Mouse (Mus musculus) T-helper 1 cell (primary cell): Measurements from ENCODE around the gene Dirc2.

Experiments used
- in situ Hi-C: fragments of 300-600 bp; cut with MboI, MseI; formaldehyde crosslinking; loops from one replicate; pipeline ENCODE4 v1.15.1; 2025; ENCODE audit warnings: high pct_unique_total_duplicates

Gene Dirc2

GRCm38 (mm10) chr16:35740357-35740756 is 28.8 kb downstream of the Dirc2 start:
- in situ Hi-C loops: no loop called here

DNA sequence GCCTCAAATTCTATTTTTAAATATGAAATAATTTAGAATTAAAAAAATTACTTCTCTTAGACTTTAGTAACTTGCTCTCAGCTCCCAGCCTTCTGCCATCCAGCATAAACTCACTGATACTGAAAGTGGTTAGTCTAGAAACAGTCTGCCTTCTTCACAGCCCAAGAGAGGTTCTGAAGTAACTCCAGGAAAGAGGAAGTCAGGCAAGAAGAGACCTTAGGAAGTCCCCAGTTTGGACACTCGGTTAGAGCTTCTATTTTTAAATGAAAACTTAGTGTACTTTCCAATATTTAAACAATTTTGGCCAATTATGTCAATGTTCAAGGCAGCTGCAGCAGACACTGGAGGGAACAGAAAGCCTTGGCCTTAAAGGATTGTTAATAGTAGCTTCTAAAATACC is 29.6 kb downstream of the Dirc2 start:
- in situ Hi-C loops: no loop called here

DNA sequence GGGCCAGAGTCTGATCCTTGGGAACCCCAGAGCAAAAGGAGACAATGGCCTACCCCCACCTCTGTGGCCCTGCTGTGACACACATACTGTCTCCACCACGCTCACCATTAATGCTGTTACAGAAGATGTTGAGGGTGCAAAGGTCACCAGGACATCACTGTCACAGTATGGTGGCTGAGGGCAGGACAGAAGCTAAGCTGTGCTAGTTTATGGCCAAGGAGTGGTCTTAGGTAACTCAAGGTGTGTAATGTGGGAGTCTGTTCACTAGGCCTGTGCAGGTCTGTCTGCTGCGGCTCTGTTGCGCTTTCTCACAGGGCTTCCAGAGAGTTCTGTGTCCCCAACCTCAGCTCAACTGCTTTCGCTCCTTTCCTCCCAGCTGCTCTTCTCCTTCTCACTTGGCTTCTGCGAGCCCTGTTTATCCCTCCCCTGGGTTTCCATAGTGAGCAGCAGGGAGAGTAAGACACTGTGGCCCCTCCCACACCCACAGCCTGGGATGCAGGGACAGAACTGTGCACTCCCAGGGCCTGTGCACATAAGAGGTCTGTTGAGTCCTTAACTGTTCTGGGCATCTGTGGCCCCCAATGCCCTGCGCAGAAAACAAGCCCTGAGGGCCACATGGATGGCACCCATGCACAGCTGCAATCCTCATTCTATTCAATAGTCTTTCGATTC is 30.9 kb downstream of the Dirc2 start:
- in situ Hi-C loops: no loop called here

GRCm38 (mm10) chr16:35734038-35734437 is 35.1 kb downstream of the Dirc2 start:
- in situ Hi-C loops: no loop called here

DNA sequence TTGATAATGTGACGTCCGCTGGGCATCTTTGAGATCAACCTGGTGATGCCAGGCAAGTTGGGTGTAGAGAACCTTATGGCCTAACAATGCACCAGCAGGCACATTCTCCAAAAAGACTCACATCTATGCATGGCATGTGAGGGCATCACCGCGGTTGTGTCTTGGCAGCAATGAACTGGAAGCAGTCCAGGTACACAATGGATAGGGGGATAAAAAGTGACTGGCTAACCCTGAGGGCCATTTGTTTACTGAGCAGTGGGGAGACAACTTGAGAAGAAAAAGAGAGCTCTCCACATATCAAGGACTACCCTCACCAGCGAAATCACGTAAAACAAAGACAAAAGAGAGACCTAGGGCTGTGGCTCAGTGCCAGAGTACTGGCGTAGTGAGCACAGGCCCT is 37.1 kb downstream of the Dirc2 start:
- in situ Hi-C loops: no loop called here

DNA sequence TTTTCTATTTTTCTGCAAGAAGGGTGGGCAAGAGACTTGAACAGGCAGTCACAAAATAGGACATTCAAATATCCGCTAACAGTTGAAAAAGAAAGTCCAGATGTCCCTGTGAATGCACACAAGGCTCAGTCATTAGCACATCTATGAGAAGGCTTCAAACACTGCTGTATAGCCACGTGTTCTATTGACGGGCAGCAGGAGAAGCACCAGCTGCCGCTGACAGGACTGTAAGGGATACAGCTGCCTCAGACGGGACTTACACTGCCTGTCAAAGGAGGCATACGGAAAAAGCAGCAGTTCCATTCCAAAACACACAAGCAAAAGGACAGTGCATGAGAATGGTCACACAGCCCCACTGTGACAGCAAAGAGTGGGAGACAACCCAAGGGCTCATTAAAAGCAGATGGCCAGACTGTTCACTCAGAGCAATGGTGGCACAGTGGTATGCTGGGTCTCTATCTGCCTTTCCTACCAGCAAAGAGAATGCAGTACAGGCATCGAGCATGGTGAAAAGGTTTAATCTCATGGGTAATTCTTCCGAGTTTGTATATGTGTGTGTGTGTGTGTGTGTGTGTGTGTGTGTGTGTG is 39.9 kb downstream of the Dirc2 start:
- in situ Hi-C loops: loop anchor here (5.0 kb wide), 1 partner anchor 88 kb away; no protein-coding TSS in a partner anchor

GRCm38 (mm10) chr16:35726601-35727000 is 42.6 kb downstream of the Dirc2 start:
- in situ Hi-C loops: loop anchor here (5.0 kb wide), 1 partner anchor 91 kb away; no protein-coding TSS in a partner anchor

- in situ Hi-C loops: no loop called here
Observed at GRCm38 (mm10) chr16:35724561-35724960, 44.6 kb downstream of the Dirc2 start.

GRCm38 (mm10) chr16:35717761-35718160 is 51.4 kb downstream of the Dirc2 start:
- in situ Hi-C loops: no loop called here

- in situ Hi-C loops: no loop called here
Observed at GRCm38 (mm10) chr16:35716257-35716656, 52.9 kb downstream of the Dirc2 start.

DNA sequence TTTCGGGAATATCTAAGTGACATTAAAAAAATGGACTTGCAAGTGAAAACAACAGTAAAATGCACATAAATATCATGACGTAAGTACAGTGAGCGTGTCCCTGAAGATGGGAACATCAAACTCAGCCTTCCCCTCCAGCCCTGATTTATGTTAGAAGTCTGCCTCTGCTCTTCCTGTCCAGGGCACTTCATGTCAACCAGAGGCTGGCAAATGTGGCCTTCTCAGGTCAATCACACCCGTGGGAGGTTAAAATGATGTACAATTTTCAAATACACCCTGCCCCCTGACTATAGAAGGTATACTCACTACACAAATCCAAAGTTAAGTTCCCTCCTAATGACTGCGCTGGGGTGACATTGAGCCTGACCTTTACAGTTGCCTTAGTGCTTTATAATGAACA is 53.4 kb downstream of the Dirc2 start:
- in situ Hi-C loops: no loop called here

DNA sequence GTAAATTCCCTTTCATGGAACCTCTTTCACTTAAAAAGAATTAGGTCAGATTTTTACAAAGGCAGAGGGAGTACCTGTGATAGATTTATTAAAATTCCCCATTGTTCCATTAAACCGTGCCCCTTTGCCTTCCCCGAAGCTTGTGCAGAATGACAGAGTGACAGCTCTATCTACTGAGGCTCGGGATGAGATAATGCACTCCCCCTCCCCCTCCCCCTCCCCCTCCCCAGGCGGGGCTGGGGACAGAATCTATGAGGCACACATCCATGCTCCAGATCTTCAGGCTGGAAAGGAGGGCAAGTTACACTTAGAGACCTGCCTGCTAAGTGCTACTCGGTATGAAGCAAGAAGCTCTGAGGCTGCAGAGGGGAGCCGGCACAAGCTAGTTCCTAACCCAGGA is 53.8 kb downstream of the Dirc2 start:
- in situ Hi-C loops: no loop called here

- in situ Hi-C loops: no loop called here
Observed at GRCm38 (mm10) chr16:35714689-35715088, 54.5 kb downstream of the Dirc2 start.

GRCm38 (mm10) chr16:35713606-35714005 is 55.5 kb downstream of the Dirc2 start:
- in situ Hi-C loops: no loop called here

DNA sequence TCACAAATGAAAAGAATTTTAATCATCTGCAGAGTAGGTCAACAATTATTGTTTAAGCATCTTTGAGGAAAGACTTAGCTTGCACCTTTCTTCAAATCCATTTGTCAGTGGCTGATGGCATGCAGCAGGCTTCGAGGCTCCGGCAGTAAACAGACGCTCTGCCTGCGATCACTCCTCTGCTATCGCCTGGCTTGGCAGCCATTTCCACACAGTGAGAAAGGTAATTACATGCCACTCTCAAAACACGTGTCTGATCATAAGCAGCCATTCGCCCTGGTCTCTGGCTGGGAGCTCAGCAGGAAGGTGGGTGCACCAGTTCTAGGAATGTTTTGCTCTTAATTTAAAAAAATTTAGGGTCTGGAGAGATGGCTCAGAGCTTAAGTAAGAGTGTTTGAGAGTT is 58.2 kb downstream of the Dirc2 start:
- in situ Hi-C loops: no loop called here

- in situ Hi-C loops: no loop called here
Observed at GRCm38 (mm10) chr16:35707004-35707403, 62.2 kb downstream of the Dirc2 start.

GRCm38 (mm10) chr16:35704796-35705195 is 64.4 kb downstream of the Dirc2 start:
- in situ Hi-C loops: no loop called here

GRCm38 (mm10) chr16:35703763-35704679 is 65.1 kb downstream of the Dirc2 start:
- in situ Hi-C loops: no loop called here

- in situ Hi-C loops: no loop called here
Observed at GRCm38 (mm10) chr16:35701823-35702222, 67.3 kb downstream of the Dirc2 start.

- in situ Hi-C loops: loop anchor here (25.0 kb wide), 1 partner anchor 1841 kb away; the partner anchor contains the start of genes Gtf2e1 and Rabl3
Observed at GRCm38 (mm10) chr16:35696103-35696502, 73.1 kb downstream of the Dirc2 start.

DNA sequence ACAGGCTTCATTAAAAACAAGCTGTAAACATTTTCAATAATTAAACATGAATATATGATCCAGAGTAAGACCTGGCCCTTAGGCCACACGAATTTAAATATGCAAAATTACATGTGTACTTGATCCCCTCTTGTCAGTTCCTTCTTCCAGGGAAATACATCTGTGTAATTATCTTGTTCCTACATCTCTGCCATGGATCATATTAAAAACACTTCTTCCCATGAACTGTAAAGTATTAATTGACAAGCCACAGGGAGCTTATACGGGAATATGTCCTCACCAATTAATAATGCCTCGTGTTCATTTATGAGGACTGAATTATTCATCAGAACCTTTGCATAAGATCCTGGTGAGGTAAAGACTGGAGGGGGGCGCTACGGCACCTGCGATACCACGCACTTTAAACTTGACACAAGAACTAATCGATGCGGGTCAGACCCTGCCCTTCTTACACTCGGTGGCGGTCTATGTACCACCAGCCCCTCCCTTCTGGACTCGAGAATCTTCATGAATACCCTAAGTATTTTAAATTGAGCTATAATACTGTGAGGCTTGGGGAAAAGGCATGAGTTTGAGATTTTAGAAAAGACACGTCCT is 74.8 kb downstream of the Dirc2 start:
- in situ Hi-C loops: loop anchor here (25.0 kb wide), 1 partner anchor 1843 kb away; the partner anchor contains the start of genes Gtf2e1 and Rabl3

GRCm38 (mm10) chr16:35691606-35692005 is 77.5 kb downstream of the Dirc2 start:
- in situ Hi-C loops: loop anchor here (25.0 kb wide), 1 partner anchor 1846 kb away; the partner anchor contains the start of genes Gtf2e1 and Rabl3
